Mouse (Mus musculus) T-helper 17 cell (primary cell): ENCODE measurements around the gene Tekt4.

ENCODE experiments used
- in situ Hi-C, 2 experiments: fragments of 300-600 bp; cut with MboI, MseI; formaldehyde crosslinking; loops; 1 replicate in 1 of 2; 2 replicates in 1 of 2; pipeline ENCODE4 v1.15.1; 2025; ENCODE audit warnings: high pct_unique_total_duplicates in 2 of 2

Tekt4 gene

GRCm38 (mm10) chr17:25454272-25454671 is at the start of gene Tekt4:
TSS of gene Tekt4 (plus strand) at chr17:25454615.
- in situ Hi-C loops = no loop called here

GRCm38 (mm10) chr17:25405224-25405895 is 49.1 kb upstream of the Tekt4 start:
- in situ Hi-C loops = loop anchor here in 1 of 2 experiments (10.0 kb wide), 1 partner anchor 821 kb away; no protein-coding TSS in a partner anchor

- in situ Hi-C loops = loop anchor here in 1 of 2 experiments (10.0 kb wide), 1 partner anchor 821 kb away; no protein-coding TSS in a partner anchor
These were observed 48.4 kb upstream of the Tekt4 start for GRCm38 (mm10) chr17:25406011-25406441.

DNA sequence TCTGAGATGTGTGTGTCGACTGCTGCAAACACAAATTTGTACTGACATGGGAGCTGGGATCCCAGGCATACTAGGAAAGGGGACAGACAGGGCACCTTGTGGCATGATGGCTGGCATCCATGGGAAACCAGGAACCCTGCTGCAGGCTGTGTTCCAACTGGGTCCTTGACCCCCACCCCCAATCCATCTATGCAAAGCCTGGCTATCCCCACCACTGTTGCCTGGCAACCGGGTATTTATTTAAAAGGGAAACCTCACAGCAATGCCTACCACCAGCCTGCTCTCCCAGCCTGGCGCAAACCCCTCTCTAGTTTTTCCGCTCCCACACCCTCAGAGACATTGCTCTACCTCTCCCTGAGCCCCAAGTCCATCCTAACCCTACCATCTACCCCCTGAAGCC is 47.1 kb upstream of the Tekt4 start:
- in situ Hi-C loops = loop anchor here in 1 of 2 experiments (10.0 kb wide), 1 partner anchor 823 kb away; no protein-coding TSS in a partner anchor

DNA sequence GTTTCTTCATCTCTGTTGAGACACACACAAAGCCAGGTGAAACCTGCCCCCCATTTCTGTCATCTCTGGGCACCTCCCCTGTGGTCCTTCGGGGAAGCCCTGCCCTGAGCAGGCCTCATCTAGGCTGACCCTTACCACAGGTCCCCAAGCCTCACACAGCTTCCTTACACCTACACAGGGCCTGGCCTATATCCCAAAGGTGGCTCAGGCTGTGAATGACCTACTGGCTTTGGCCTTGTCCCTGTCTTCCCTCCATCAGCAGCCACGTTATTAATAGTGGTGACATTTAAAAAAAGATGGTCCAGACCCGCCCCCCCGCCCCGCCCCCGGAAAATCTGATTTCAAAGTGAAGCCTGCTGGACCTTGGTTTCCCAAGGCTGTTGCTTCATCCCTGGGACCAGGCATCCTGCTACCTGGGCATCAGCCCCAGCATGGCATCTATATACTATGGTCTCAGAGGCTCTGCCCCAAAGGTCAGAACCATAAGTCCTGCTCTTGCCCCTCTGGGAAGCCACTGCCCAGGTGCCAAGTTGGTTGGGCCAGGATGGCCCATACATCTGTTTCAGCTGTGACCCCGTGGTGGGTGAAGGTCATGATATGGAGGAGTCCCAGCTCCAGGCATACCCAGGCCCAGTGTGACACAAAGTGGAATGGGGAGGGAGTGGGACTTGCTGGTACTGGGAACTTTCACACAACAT is 46.0 kb upstream of the Tekt4 start:
- in situ Hi-C loops = loop anchor here in 1 of 2 experiments (10.0 kb wide), 1 partner anchor 824 kb away; no protein-coding TSS in a partner anchor

DNA sequence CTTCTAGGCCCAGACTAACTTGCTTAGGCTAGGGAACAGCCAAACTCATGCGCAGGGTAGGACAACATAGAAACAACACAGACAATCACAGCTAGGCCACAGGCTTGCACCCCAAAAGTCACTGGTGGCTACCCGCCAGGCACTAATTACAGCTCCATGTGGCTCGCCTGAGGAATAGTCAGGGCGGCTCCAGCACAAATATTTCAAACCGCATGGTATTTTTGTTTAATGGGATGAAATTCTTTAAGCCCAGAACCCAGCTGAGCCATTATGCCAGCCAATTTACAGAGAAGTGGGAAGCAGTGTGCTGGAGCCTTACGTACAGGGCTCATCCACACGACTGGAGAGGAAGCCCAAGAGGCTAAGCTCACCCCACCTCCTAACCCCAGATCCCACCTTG is 44.8 kb upstream of the Tekt4 start:
- in situ Hi-C loops = loop anchor here (5.0 to 10.0 kb wide), 2 partner anchors 97 to 825 kb away; no protein-coding TSS in a partner anchor

- in situ Hi-C loops = loop anchor here in 1 of 2 experiments (5.0 kb wide), 1 partner anchor 98 kb away; no protein-coding TSS in a partner anchor
These were observed 44.2 kb upstream of the Tekt4 start for GRCm38 (mm10) chr17:25410180-25410579.

DNA sequence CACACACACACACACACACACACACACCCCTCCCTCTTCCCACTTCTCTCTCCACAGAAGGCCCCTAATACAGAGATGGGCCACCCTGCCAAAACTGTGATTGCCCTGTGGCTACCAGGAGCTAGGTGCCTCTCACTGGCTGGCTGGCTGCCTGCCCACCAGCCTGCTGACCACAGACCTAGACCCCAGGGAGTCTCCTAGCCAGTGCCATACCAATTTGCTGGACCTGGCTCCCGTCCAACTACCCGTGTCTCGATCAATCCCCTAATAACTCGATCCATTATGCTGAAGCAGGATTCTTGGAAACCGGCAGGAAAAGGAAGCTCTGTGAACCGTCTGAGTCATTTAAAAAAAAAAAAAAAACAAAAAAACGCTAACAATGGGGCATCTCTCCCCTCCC is 43.6 kb upstream of the Tekt4 start:
- in situ Hi-C loops = loop anchor here in 1 of 2 experiments (5.0 kb wide), 1 partner anchor 98 kb away; no protein-coding TSS in a partner anchor

DNA sequence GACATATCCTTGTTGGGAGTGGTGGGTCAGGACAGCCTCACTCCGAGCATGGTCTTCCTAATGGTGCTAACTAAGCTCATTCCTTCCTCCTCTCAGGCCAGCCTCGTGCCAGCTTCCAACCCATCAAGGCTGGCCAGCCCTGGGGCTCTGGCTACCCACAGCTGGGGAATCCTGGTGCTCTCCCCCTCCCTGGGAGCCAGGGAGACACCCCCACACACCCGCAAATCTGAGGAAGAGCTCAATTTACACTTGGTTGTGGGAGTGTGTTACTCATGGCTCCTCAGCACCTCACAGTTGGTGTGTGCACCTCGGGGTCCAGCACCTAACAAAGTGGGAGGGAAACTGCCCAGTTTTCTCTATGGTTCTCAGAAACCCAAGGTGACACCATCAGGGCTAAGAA is 43.2 kb upstream of the Tekt4 start:
- in situ Hi-C loops = loop anchor here in 1 of 2 experiments (5.0 kb wide), 1 partner anchor 99 kb away; no protein-coding TSS in a partner anchor

GRCm38 (mm10) chr17:25414209-25414608 is 40.2 kb upstream of the Tekt4 start:
- in situ Hi-C loops = loop anchor here in 1 of 2 experiments (5.0 kb wide), 1 partner anchor 102 kb away; no protein-coding TSS in a partner anchor

GRCm38 (mm10) chr17:25414917-25415316 is 39.5 kb upstream of the Tekt4 start:
- in situ Hi-C loops = loop anchor here in 1 of 2 experiments (5.0 kb wide), 1 partner anchor 103 kb away; no protein-coding TSS in a partner anchor

DNA sequence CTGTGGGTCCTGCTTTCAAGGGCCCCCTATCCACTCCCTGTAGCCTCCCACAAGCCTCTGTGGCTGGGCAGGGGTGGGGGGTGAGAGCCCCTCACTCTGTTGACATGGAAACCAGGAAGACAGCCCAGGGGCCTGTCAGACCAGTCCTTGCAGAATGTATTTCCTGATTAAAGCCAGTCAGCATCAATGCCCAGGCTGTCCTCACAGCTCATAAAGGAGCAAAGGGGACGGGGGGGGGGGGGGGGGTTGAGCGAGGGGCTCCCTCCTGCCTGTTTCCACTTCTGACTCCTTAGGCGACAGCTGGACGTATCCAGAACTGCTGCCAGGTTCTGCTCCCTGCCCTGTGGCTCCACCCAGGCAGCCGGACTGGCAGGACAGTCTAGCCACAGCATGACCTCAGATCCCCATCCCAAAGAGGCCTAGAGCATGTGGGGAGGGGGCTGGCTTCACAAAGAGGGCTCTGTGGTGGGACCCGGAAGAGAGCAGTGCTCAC is 38.9 kb upstream of the Tekt4 start:
- in situ Hi-C loops = no loop called here

GRCm38 (mm10) chr17:25416219-25416618 is 38.2 kb upstream of the Tekt4 start:
- in situ Hi-C loops = no loop called here

- in situ Hi-C loops = no loop called here
These were observed 36.4 kb upstream of the Tekt4 start for GRCm38 (mm10) chr17:25417990-25418389.

GRCm38 (mm10) chr17:25418926-25419325 is 35.5 kb upstream of the Tekt4 start:
- in situ Hi-C loops = no loop called here

DNA sequence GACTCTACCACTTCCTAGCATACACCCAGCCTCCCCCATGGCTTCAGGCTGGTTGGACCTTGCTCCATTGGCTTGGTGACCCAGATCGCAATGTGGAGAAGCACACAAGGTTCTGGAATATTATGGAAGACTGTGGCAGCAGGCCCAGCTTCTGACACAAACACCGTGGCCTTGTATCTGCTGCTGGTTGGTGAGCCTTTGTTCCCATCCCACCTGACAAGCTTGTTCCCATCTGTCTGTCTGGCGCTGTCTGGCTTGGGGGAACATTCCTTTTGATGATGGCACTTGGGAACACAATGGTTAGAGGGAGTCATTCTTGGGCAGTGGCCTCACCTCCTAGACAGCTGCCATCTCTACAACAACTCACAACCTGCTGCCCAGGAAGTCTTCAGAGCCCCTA is 33.4 kb upstream of the Tekt4 start:
- in situ Hi-C loops = no loop called here

DNA sequence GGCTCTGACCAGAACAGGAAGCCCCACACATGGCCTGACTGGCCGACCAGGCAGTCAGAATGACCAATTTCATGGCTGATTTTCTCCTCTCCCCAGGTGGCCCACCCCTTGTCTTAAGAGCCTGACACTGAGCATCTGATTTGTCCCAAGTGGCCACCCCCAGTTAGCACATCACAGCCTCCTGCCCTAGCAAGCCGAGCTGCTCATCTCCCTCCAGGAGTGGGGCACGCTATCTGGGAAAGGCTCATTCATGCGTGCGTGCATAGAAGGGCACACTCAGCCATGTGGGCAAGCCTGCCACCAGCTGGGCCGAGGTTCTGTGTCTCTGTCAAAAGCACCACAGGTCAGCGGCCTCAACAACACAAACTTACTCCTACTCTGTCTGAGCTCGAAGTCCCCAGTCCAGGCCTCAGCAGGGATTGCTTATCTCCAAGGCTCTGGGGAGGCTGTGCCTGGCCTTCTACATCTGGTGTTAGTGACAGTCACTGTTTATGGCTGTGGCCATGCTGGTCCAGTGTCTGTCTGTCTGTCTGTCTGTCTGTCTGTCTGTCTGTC is 29.8 kb upstream of the Tekt4 start:
- in situ Hi-C loops = no loop called here

GRCm38 (mm10) chr17:25425996-25426395 is 28.4 kb upstream of the Tekt4 start:
- in situ Hi-C loops = no loop called here

DNA sequence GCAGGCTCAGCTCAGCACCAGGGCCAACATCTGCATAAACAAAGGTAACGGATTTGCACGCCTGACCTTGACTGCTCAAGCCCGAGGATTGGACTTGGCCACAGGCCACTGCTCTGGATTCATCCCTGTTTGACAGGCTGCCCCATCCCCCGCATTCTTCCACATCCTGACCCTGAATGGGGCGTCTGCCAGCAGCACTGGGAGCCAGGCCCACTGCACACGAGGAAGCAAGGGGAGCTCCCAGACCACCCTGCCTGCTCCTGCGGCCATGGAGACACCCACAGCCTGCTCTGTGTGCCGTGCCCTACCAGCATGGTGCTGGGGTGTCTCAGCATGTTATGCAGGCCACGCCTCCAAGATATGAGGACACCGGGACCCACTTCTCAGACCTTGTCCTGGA is 27.0 kb upstream of the Tekt4 start:
- in situ Hi-C loops = no loop called here

DNA sequence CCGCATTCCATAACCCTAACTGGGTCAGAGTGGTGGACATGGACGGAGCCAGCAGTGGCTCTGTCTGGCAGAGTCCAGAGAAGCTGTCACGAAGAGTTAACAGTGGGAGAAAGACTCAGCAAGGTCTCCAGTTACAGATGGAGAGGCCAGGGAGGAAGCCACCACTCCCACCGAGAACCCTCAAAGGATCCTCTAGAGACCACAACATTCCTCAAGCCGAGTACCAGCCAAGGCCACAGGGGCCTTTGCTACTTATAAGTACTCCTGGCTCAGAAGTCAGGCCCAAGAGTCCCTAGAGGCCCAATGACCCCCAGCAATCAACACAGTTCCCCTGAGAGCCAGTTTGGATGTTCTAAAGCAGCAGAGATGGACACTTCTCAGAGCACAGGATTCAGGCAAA is 25.2 kb upstream of the Tekt4 start:
- in situ Hi-C loops = no loop called here

DNA sequence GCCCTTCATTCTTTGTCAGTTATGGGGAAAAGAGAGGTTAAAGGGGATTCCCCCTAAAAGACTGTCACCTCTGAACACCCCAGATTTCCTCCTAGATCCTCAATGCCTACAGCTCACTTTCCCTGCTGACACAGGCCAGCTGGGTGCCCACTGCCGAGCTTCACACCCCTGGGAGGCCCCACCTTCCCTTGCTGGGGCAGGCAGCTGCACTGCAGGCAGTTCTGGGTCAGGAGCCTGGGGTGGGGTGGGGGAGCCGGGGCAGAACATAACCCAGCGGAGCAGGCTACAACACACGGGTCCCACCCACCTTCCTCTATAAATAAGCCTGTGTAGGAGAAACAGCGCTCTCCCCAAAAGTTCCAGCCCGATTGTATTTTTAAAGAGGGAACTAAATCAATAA is 24.5 kb upstream of the Tekt4 start:
- in situ Hi-C loops = loop anchor here in 1 of 2 experiments (10.0 kb wide), 1 partner anchor 1155 kb away; no protein-coding TSS in a partner anchor

DNA sequence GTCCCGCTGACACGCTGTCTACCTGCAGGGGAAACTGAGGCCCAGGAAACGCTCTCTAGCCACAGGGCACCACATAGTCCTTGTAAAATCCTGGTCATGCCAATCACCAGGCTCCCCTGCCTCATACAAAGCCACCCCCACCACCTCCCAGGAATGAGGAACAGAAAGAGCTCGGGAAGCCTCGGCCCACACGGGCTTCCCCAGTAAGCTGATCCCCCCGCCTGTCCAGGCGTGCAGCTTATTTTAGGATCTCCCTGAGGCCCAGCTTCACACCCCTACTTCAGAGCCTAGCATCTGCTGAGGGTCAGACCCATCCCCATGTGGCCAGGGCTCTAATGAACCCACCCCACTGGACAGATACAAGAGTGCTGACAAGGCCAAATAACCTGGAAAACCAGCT is 23.9 kb upstream of the Tekt4 start:
- in situ Hi-C loops = loop anchor here in 1 of 2 experiments (10.0 kb wide), 1 partner anchor 1156 kb away; no protein-coding TSS in a partner anchor
